Mouse (Mus musculus) MEL (cell line): ENCODE data around the gene Cmtr2. TPM values are rescaled to one million over a fixed set of nuclear protein-coding genes. Genes with fewer than 3 reads are reported as not detected.

ENCODE experiments used
- DNase-seq: peaks from one replicate; pipeline ENCODE4 v3.0.0; 2011; ENCODE audit warnings: low read depth, low spot score
- H3K27ac ChIP-seq: 2 replicates; pipeline ENCODE4 v1.5.1; 2012; ENCODE audit warnings: low read depth, mild to moderate bottlenecking, control low read depth, low read length, moderate library complexity; ENCODE audit not compliant: control insufficient read depth
- H3K27me3 ChIP-seq, 2 experiments: fragments of 150-350 bp in 1 of 2; sonication (generic) in 1 of 2; 2 replicates each; pipeline ENCODE4 v1.6.1; 2012; ENCODE audit warnings: low read length in 2 of 2, mild to moderate bottlenecking in 2 of 2, improper control_type of control experiment in 1 of 2, moderate library complexity in 1 of 2; ENCODE audit not compliant: insufficient read depth in 2 of 2, control insufficient read depth in 1 of 2
- H3K36me3 ChIP-seq, 2 experiments: 2 replicates each; pipeline ENCODE4 v1.6.1; 2012 to 2014; ENCODE audit warnings: low read length in 2 of 2, improper control_type of control experiment in 1 of 2, inconsistent platforms in 1 of 2, mild to moderate bottlenecking in 1 of 2; ENCODE audit not compliant: insufficient read depth in 2 of 2, control insufficient read depth in 1 of 2
- H3K4me1 ChIP-seq, 2 experiments: fragments of 150-350 bp in 1 of 2; sonication (generic) in 1 of 2; 2 replicates each; pipeline ENCODE4 v1.6.1; 2012; ENCODE audit warnings: low read length in 2 of 2, improper control_type of control experiment in 1 of 2, mild to moderate bottlenecking in 1 of 2; ENCODE audit not compliant: insufficient read depth in 2 of 2, control insufficient read depth in 1 of 2
- H3K4me3 ChIP-seq, 2 experiments: fragments of 150-350 bp in 1 of 2; sonication (generic) in 1 of 2; 2 replicates each; pipeline ENCODE4 v1.5.1; 2012; ENCODE audit warnings: low read depth in 2 of 2, low read length in 2 of 2, mild to moderate bottlenecking in 2 of 2, moderate library complexity in 2 of 2, control low read depth in 1 of 2, improper control_type of control experiment in 1 of 2; ENCODE audit not compliant: control insufficient read depth in 1 of 2, insufficient read depth in 1 of 2
- H3K79me2 ChIP-seq: 2 replicates; pipeline ENCODE4 v1.6.1; 2012; ENCODE audit warnings: mild to moderate bottlenecking, low read length, moderate library complexity; ENCODE audit not compliant: control insufficient read depth, poor library complexity, insufficient read depth
- H3K9ac ChIP-seq: 2 replicates; pipeline ENCODE4 v1.6.1; 2012; ENCODE audit warnings: low read depth, mild to moderate bottlenecking, control low read depth, low read length, moderate library complexity; ENCODE audit not compliant: control insufficient read depth, poor library complexity, severe bottlenecking
- H3K9me3 ChIP-seq: fragments of 150-350 bp; sonication (generic); replicated peaks from 2 replicates; pipeline ENCODE4 v1.6.1; 2012; ENCODE audit warnings: mild to moderate bottlenecking, low read length, improper control_type of control experiment, moderate library complexity; ENCODE audit not compliant: insufficient read depth
- BHLHE40 ChIP-seq: IDR thresholded peaks from 2 replicates; pipeline ENCODE4 v1.6.1; 2012; ENCODE audit warnings: low read depth, mild to moderate bottlenecking, inconsistent platforms, low read length, improper control_type of control experiment, borderline replicate concordance
- CHD1 ChIP-seq: IDR thresholded peaks from 2 replicates; pipeline ENCODE4 v1.6.1; 2012; ENCODE audit warnings: low read depth, mild to moderate bottlenecking, inconsistent platforms, low read length, improper control_type of control experiment
- CHD2 ChIP-seq: IDR thresholded peaks from 2 replicates; pipeline ENCODE4 v1.6.1; 2011; ENCODE audit warnings: low read length, improper control_type of control experiment
- CTCF ChIP-seq, 3 experiments: IDR thresholded peaks in 2 of 3; conservative IDR thresholded peaks in 1 of 3; 2 replicates each; pipeline ENCODE4 v1.5.1; 2011 to 2012; ENCODE audit warnings: low read length in 3 of 3, low read depth in 2 of 3, mild to moderate bottlenecking in 2 of 3, improper control_type of control experiment in 1 of 3, inconsistent platforms in 1 of 3, mixed read lengths in 1 of 3, moderate library complexity in 1 of 3; ENCODE audit not compliant: control insufficient read depth in 1 of 3, insufficient read depth in 1 of 3, poor library complexity in 1 of 3, severe bottlenecking in 1 of 3
- E2F4 ChIP-seq: IDR thresholded peaks from 2 replicates; pipeline ENCODE4 v1.6.1; 2011; ENCODE audit warnings: low read depth, low read length, improper control_type of control experiment, borderline replicate concordance
- JUND ChIP-seq: IDR thresholded peaks from 2 replicates; pipeline ENCODE4 v1.6.1; 2011; ENCODE audit warnings: low read depth, mild to moderate bottlenecking, improper control_type of control experiment, low read length
- MAFK ChIP-seq: IDR thresholded peaks from 2 replicates; pipeline ENCODE4 v1.6.1; 2011; ENCODE audit warnings: low read depth, mild to moderate bottlenecking, low read length, improper control_type of control experiment, borderline replicate concordance
- MAX ChIP-seq: IDR thresholded peaks from 2 replicates; pipeline ENCODE4 v1.6.1; 2011; ENCODE audit warnings: low read length, improper control_type of control experiment
- MAZ ChIP-seq: IDR thresholded peaks from 2 replicates; pipeline ENCODE4 v1.6.1; 2012; ENCODE audit warnings: low read depth, mild to moderate bottlenecking, inconsistent platforms, low read length, improper control_type of control experiment
- MEF2A ChIP-seq: IDR thresholded peaks from 2 replicates; pipeline ENCODE4 v1.6.1; 2014; ENCODE audit warnings: low read depth, mild to moderate bottlenecking, inconsistent platforms, low read length, improper control_type of control experiment; ENCODE audit not compliant: poor library complexity, insufficient replicate concordance, severe bottlenecking; ENCODE audit errors: extremely low read depth
- MXI1 ChIP-seq: IDR thresholded peaks from 2 replicates; pipeline ENCODE4 v1.6.1; 2011; ENCODE audit warnings: mild to moderate bottlenecking, low read depth, low read length, improper control_type of control experiment
- MYB ChIP-seq: IDR thresholded peaks from 2 replicates; pipeline ENCODE4 v1.6.1; 2011; ENCODE audit warnings: mild to moderate bottlenecking, low read depth, low read length, improper control_type of control experiment
- MYC ChIP-seq: IDR thresholded peaks from 2 replicates; pipeline ENCODE4 v1.6.1; 2011; ENCODE audit warnings: low read depth, mild to moderate bottlenecking, low read length, improper control_type of control experiment, moderate library complexity
- NELFE ChIP-seq: IDR thresholded peaks from 2 replicates; pipeline ENCODE4 v1.6.1; 2011; ENCODE audit warnings: low read depth, low read length, improper control_type of control experiment
- NRF1 ChIP-seq: IDR thresholded peaks from 2 replicates; pipeline ENCODE4 v1.6.1; 2014; ENCODE audit warnings: low read depth, mild to moderate bottlenecking, inconsistent platforms, low read length, improper control_type of control experiment, moderate library complexity; ENCODE audit not compliant: poor library complexity, insufficient read depth, severe bottlenecking
- POLR2A ChIP-seq, 2 experiments: IDR thresholded peaks; 2 replicates each; pipeline ENCODE4 v1.6.1; 2011 to 2012; ENCODE audit warnings: low read length in 2 of 2, mild to moderate bottlenecking in 2 of 2, control low read depth in 1 of 2, improper control_type of control experiment in 1 of 2, low read depth in 1 of 2, moderate library complexity in 1 of 2; ENCODE audit not compliant: control insufficient read depth in 1 of 2, insufficient read depth in 1 of 2, poor library complexity in 1 of 2
- POLR2AphosphoS5 ChIP-seq: IDR thresholded peaks from 2 replicates; pipeline ENCODE4 v1.6.1; 2012; ENCODE audit warnings: low read depth, borderline replicate concordance, mild to moderate bottlenecking, inconsistent platforms, low read length, moderate library complexity, mixed read lengths
- RAD21 ChIP-seq: IDR thresholded peaks from 2 replicates; pipeline ENCODE4 v1.6.1; 2011; ENCODE audit warnings: mild to moderate bottlenecking, low read depth, low read length, improper control_type of control experiment
- RCOR1 ChIP-seq: IDR thresholded peaks from 2 replicates; pipeline ENCODE4 v1.6.1; 2012; ENCODE audit warnings: low read depth, mild to moderate bottlenecking, inconsistent platforms, low read length, improper control_type of control experiment
- TAL1 ChIP-seq: IDR thresholded peaks from 2 replicates; pipeline ENCODE4 v1.6.1; 2012; ENCODE audit warnings: mild to moderate bottlenecking, inconsistent platforms, low read length, moderate library complexity, mixed read lengths
- TBP ChIP-seq: IDR thresholded peaks from 2 replicates; pipeline ENCODE4 v1.8.0; 2011; ENCODE audit warnings: low read depth, low read length, improper control_type of control experiment
- USF1 ChIP-seq: IDR thresholded peaks from 2 replicates; pipeline ENCODE4 v1.6.1; 2014; ENCODE audit warnings: low read depth, mild to moderate bottlenecking, inconsistent platforms, low read length, improper control_type of control experiment, moderate library complexity
- ZC3H11A ChIP-seq: IDR thresholded peaks from 2 replicates; pipeline ENCODE4 v1.6.1; 2012; ENCODE audit warnings: low read depth, mild to moderate bottlenecking, inconsistent platforms, low read length, improper control_type of control experiment
- ZMIZ1 ChIP-seq: IDR thresholded peaks from 2 replicates; pipeline ENCODE4 v1.6.1; 2012; ENCODE audit warnings: low read depth, mild to moderate bottlenecking, inconsistent platforms, low read length, improper control_type of control experiment, moderate library complexity
- ZNF384 ChIP-seq: IDR thresholded peaks from 2 replicates; pipeline ENCODE4 v1.6.1; 2012; ENCODE audit warnings: low read depth, mild to moderate bottlenecking, inconsistent platforms, low read length, improper control_type of control experiment
- polyA plus RNA-seq, 2 experiments: library from polyadenylated mRNA; stranded (reverse) in 1 of 2; unstranded in 1 of 2; fragments of >175 nt in 1 of 2; fragments of >200 nt in 1 of 2; gene quantifications; 2 replicates each; pipeline versions ENCODE4 v1.2.1 to v1.2.4; 2012; ENCODE audit warnings: low replicate concordance in 2 of 2, low read depth in 1 of 2; ENCODE audit not compliant: insufficient read length in 2 of 2, insufficient read depth in 1 of 2, missing spikeins in 1 of 2
- total RNA-seq: library from RNA; depleted of rRNA; stranded (reverse); fragments of 300-350 nt; gene quantifications from 2 replicates; pipeline ENCODE4 v1.2.3, GENCODE M21; 2012

Cmtr2 gene
- total and polyA plus RNA-seq, 3 experiments: 11.6 to 23.5 TPM; not detected in 1

- Histone ChIP-seq H3K4me1 (no peaks in the 10 kb centered on the region), H3K79me2 (no peaks in the 10 kb centered on the region), H3K9ac (no peak overlapping the region)
- no peak for DNase-seq
- TF ChIP-seq CTCF (IDR thresholded peaks at IDR 0.05 in 2 of 3, conservative IDR thresholded peaks at IDR 0.05 in 1 of 3; ENCODE audit: control insufficient read depth in 1 of 3, insufficient read depth in 1 of 3, low read depth in 2 of 3, low read length in 3 of 3, poor library complexity in 1 of 3, severe bottlenecking in 1 of 3) (no peak), CHD2 (no peak), BHLHE40 (no peak), MAZ (no peak), CHD1 (no peak), ZNF384 (no peak), RAD21 (no peak), TAL1 (no peak), MAFK (no peak), TBP (no peak), JUND (no peak), ZMIZ1 (no peak), POLR2AphosphoS5 (no peak), ZC3H11A (no peak), MXI1 (no peak), NELFE (no peak), MYC (no peak), USF1 (no peak), POLR2A (IDR thresholded peaks at IDR 0.05; ENCODE audit: control insufficient read depth in 1 of 2, insufficient read depth in 1 of 2, low read depth in 1 of 2, low read length in 2 of 2, poor library complexity in 1 of 2) (no peak), NRF1 (no peak)
- TF ChIP-seq, all 39 proteins: peak for 0
- Histone ChIP-seq H3K9me3 (no peaks in the 10 kb centered on the region), H3K4me3 (no peak overlapping the region), H3K27me3 (no peaks in the 10 kb centered on the region), H3K27ac (no peak overlapping the region), H3K36me3 (no peaks in the 10 kb centered on the region)
Observed at GRCm38 (mm10) chr8:110244566-110244965, 29.1 kb downstream of the Cmtr2 start.

GRCm38 (mm10) chr8:110247238-110247637, 31.8 kb downstream of the Cmtr2 start:
- H3K9ac ChIP-seq: no peak overlapping the region
- H3K27me3 ChIP-seq: no peaks in the 10 kb centered on the region
- no peak overlapping the region for H3K4me3 ChIP-seq
- H3K27ac ChIP-seq: no peak overlapping the region
- no peaks in the 10 kb centered on the region for H3K9me3 ChIP-seq
- no peaks in the 10 kb centered on the region for H3K36me3 ChIP-seq
- no peaks in the 10 kb centered on the region for H3K79me2 ChIP-seq
- no peaks in the 10 kb centered on the region for H3K4me1 ChIP-seq
- no peak for DNase-seq
- no peak for TF ChIP-seq ZNF384
- TF ChIP-seq NRF1: no peak
- TF ChIP-seq RCOR1: no peak
- no peak for TF ChIP-seq MEF2A
- no peak for TF ChIP-seq MYB
- TF ChIP-seq MAX: no peak
- TF ChIP-seq E2F4: no peak
- no peak for TF ChIP-seq POLR2A (IDR thresholded peaks at IDR 0.05; ENCODE audit: control insufficient read depth in 1 of 2, insufficient read depth in 1 of 2, low read depth in 1 of 2, low read length in 2 of 2, poor library complexity in 1 of 2)
